Mouse (Mus musculus) C2C12 (cell line): Measurements from ENCODE around the gene Stag1.

ENCODE experiments used
- CTCF ChIP-seq: IDR thresholded peaks from one replicate; pipeline ENCODE4 v1.5.1; 2011; ENCODE audit not compliant: control insufficient read depth, insufficient read depth, insufficient read length
- FOSL1 ChIP-seq: IDR thresholded peaks from one replicate; pipeline ENCODE4 v1.8.0; 2011; ENCODE audit warnings: mild to moderate bottlenecking, low read length; ENCODE audit not compliant: poor library complexity, insufficient read depth, severe bottlenecking
- MAX ChIP-seq: IDR thresholded peaks from one replicate; pipeline ENCODE4 v1.6.1; 2011; ENCODE audit warnings: mild to moderate bottlenecking, control low read depth
- MYOG ChIP-seq: IDR thresholded peaks from one replicate; pipeline ENCODE4 v1.6.1; 2011; ENCODE audit not compliant: control insufficient read depth, insufficient read length; ENCODE audit errors: extremely low read depth

GRCm38 (mm10) chr9:100696537-100696936 lies 98.9 kb downstream of the Stag1 start:
- no peak for TF ChIP-seq CTCF
- TF ChIP-seq FOSL1, result no peak
- TF ChIP-seq MYOG, result no peak
- no peak for TF ChIP-seq MAX
